Mouse (Mus musculus) heart, postnatal 25 days (tissue): ENCODE measurements around the gene Arl16. TPM values are rescaled to one million over a fixed set of nuclear protein-coding genes. Genes with fewer than 3 reads are reported as not detected.

Source experiments
- DNase-seq: peaks from one replicate; pipeline ENCODE4 v3.0.0; 2022; ENCODE audit warnings: low spot score
- intact Hi-C: fragments of 180-260 bp; cut with DNase I; formaldehyde crosslinking; loops from one replicate; pipeline ENCODE4 v1.15.1; 2025
- total RNA-seq, 2 experiments: library from RNA; stranded (reverse); gene quantifications; 2 replicates each; pipeline ENCODE4 v1.2.3; 2021

The Arl16 gene
- total RNA-seq, 2 experiments from 2014 or later: 10.5 to 10.6 TPM

DNA sequence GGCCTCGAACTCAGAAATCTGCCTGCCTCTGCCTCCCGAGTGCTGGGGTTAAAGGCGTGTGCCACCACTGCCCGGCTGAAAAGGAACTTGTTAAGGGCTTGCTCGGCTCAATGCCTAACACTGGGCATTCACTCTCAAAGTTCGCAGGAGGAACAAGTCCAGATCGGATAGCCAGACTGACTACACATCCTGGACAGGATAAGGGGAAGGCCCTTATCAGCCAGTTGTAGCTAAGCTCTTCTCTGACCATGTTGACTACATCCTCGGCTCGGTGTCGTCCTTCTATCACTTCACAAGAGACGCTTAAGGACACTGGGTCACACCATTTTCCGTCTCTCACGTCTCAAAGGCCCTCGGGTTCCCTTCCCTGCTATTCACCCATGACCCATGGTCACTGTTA is 10.0 kb downstream of the Arl16 start:
- DNase-seq: no peak
- intact Hi-C loops: no loop called here

DNA sequence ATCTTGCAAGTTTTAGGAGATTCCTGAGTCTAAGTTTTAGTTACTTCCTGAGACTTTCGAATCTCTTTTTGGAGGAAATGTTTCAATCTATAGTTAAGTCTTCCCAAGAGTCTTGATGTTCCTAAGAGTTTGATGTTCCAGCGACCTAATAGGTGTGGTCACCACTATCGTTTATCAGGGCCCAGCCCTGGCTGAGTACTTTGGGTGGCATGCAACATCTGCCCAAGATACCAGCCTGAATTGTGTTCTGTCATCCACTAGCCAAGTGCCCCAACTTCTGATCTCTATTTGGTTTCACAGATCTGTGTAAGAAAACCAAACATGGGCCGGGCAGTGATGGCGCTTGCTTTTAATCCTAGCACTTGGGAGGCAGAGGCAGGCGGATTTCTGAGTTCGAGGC is 12.0 kb downstream of the Arl16 start:
- DNase-seq: no peak
- intact Hi-C loops: no loop called here

DNA sequence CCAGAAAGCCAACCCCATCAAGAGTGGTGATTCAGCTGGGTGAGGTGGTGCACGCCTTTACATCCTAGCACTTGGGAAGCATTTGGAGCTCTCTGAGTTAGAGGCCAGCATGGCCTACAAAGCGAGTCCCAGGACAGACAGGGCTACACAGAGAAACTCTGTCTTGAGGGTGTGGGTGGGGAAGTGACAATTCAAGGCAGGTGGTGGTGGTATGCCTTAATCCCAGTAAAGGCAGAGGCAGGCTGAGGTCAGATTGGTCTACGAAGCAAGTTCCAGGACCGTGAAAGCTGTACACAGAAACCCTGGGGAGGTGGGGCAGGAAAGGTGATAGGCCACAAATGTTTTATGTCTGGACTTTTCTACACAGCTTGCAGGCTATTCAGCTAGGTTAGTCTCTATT is 12.4 kb downstream of the Arl16 start:
- no peak for DNase-seq
- intact Hi-C loops: no loop called here

DNA sequence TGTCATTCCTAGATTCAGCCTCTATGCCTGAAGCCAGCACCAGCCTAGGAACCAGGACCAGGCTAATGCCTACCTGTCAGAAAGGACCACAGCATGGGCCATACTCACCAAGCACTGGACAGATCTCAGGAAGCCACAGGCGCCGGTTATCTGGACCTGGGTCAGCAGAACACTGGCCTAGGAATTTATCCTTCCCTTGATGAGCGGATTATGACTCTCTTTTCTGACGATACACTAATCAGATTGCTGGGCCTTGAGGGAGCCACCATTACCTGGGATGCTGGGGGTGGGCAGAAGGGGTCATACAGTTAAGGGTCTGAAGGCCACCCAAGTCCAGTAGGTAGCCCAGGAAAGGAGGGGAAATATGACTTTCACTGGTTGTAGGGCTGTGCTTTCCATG is 14.1 kb downstream of the Arl16 start, which contains the start of gene Pde6g:
TSS of gene Pde6g (minus strand) at position 195 of the 400 bp plus-strand sequence.
- intact Hi-C loops: no loop called here
- no peak for DNase-seq

DNA sequence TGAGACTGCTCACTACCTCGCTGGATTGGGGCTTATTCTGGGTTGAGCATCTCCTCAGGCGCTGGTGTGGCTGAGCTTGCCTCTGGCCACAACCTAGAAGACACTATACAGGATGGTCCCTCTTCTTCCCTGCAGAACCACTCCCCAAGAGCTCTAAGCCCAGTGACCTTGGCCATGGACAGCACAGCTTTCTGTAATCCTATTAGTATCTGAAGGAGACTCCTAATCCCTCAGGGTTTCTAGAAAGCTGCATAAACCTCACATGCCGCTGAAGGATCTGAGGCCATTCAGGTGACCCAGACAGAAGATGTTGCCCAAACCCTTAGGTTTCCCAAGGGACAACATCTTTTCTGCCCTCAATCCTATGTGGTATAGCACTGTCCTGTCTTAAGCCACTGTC is 15.2 kb downstream of the Arl16 start:
- intact Hi-C loops: no loop called here
- no peak for DNase-seq

DNA sequence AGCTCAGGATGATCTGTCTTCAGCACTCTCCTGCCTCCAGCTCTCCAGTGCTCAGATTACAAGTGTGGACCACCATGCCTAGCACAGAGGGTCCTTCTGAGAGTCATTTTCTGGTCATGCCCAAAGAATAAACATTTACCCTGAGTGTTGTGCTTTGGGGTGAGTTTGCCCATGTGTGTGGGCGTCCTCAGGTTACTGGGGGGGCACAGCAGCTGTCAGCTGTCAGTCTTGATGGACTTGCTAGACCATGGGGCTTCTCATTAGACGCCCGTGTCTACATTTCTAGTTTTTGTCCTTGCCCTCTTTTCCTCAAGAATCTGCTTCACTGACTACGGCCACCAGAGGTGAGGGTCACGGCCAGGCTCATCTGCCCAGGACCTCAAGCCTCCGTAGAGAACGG is 20.2 kb downstream of the Arl16 start:
- no peak for DNase-seq
- intact Hi-C loops: no loop called here

DNA sequence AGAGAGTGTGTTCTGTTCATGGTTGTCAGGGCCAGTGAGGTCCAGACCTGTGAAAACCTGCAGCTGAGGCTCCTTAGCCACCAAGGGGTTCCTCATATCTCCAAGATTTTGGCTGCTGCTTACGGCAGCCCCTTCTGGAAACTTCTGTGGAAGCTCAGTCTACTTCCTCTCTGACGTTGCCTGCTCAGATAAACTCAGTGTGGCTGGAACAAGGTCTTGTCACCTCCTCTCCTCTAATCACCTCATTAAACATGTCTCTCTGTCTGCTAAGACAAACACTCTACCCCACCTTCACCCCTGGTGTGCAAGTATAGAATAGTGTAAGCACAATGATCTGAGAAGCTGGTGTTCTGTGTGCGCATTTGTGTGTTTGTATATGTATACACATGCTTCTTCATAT is 21.9 kb downstream of the Arl16 start:
- intact Hi-C loops: no loop called here

DNA sequence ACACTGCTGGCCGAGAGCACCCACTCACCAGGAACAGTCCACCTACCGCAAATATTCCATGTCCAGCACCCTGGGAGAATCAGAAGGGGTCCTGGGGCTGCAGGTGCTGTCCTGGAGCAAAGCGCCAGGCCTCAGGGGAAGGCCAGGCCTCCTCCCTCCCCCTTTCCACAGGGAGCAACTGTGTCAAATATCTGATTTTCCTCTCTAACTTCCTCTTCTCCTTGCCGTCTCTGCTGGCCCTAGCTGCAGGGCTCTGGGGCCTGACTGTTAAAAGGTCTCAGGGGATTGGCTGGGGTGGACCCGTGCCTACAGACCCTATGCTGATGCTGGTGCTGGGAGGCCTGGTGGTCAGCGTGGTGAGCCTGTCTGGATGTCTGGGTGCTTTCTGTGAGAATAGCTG is 23.3 kb downstream of the Arl16 start:
- intact Hi-C loops: no loop called here
- no peak for DNase-seq

More for the DNA sequence above, 21.9 kb downstream of the Arl16 start:
- DNase-seq: no peak

DNA sequence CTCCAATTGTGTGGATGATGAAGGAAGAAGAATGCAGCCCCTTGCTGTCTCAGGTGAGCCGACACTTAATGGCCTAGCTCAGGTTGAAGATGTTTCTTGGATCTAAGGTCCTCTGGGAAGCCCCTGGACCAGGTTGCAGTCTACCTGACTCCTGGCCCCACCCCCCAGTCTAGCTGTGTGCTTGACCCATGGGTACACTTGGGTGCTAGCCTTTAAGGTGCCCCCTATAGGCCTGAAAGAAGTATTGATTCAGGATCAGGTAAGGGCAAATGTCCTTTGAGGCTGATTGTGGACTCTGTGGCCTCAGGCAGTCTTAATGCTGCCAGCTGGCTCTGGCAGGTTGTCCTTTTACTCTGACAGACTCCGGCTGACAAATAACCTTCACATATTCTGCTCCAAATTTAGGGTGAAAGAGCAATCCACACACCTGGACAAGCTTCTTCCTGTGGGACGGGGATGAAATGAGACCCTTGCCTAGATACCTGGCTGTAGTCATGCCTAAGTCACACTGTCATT is 24.6 kb downstream of the Arl16 start:
- no peak for DNase-seq
- intact Hi-C loops: no loop called here

DNA sequence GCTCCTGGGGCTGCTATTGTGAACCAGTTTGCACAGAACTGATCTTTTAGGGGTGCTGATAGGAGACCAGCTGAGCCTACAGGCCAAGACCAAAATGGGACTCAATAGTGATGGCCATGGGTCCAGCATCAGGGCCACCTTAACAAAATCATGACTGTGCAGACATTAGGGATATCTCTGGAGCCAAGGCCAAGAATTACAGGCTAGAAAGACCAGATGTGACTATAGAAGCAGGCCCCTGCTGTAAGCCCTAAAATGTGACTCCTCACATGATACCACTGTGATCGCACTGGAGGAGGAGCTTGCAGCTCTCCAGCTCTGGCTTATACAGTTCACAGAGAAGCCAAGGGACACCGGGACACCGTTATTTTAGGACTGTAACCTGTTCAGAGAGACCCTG is 25.1 kb downstream of the Arl16 start, which contains the start of gene Tspan10:
TSS of gene Tspan10 (plus strand) at position 301 of the 400 bp plus-strand sequence.
- no peak for DNase-seq
- intact Hi-C loops: no loop called here

DNA sequence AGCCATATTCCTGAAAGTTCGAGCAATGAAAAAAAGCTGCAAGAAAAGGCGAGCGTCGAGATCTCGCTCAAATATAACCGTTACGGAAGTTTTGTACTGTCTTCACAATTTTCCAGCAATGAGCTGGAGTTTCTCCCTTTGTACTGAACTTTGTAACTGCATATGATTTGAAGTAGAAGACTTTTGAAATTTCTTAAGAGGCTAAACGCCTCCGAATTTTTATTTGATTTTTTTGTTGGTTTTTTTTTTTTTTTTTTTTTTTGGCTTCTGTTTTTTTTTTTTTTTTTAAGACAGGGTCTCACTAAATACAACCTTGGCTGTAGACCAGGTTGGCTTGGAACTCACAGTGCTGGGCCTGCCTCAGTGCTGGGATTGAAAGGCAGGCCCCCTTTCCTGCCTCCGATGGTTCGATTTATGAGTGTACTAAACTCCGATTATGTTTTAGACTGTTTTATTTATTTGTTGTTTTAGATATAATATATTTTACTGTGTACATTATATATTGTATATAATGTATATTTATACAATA is 29.5 kb downstream of the Arl16 start:
- DNase-seq: no peak
- intact Hi-C loops: no loop called here

DNA sequence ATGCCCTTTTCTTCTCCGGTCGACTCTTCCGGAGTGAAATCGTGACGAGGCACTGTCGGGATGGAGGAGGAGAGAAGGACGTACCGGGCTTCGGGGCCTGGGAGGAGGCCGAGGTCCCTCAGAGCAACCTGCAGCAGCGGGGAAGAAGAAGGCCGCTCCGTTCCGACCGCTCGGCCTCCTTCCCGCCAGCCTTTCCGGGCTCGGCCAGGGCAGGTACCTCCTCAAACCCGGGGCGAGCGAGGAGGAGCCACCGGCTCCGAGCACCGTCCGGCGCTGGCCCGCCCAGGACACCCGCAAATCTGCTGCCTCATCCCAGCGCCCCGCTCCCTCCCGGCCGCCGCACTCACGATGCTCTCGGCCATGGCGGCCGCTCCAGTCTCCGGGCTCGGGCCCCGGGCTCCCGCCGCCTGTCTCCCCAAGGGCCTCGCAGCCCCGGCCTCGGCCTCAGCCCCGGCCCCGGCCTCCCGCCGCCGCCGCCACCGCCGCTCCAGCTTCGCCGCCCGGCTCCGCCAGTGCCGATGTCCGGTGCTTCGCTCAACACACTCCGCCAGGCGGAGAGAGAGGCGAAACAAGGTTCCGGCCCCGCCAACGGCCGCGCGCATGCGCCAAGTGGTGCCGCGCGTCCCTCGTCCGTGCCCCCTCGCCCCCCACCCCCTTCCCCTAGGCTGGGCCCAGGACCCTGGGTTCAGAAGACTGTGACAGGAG is 30.1 kb downstream of the Arl16 start, which contains the start of gene Nploc4:
TSS of gene Nploc4 (minus strand) at position 557 of the 705 bp plus-strand sequence.
- intact Hi-C loops: no loop called here
- peak; percentile 69 for DNase-seq

DNA sequence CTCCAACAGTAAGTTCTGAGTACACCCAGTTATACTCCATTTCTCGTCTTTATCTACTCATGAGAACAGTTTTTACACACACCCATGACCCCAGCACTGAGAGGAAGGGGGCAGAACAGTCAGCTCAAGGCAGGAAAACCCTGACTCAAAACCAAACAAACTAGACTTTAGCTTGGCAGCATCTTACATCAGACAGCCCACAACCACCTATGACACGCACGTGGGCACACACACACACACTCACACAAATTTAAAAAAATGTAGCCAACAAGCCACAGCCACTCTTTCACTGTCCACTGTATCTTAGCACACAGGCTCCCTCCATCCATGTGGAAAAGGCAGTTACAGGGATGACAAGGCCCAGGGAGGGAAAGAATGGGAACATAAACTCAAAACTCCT is 40.7 kb downstream of the Arl16 start:
- no peak for DNase-seq
- intact Hi-C loops: no loop called here

DNA sequence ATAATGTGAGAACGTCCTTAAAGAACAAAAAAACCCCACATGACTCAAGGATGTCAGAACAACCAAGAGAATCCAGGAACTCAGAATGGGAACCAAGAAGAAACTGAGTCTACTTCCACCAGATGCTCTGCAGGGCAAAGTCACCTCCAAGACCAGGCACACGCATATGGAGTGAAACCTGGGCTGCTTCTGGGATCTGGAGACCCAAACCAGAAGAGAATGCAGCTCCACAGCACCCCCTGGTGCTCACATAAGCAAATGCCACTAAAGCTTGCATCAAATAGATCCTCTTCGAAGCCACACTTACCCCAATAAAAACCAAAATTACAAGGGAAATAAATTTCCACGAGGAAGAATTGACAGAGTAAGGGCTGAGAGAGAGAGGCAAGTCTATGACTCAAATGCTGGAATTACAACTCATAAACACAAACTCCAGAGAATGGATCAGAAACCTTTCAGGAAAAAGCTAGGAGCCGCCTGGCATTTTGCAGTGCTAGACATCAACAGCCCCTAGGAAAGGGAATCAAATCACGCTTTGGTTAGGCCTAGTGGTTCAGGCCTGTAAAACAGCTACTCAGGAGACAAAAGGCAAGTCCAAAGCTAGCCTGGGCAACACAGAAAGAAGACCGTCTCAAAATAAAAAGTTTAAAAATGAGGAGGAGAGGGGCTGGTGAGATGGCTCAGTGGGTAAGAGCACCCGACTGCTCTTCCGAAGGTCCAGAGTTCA is 43.7 kb downstream of the Arl16 start:
- intact Hi-C loops: loop anchor here (5.0 kb wide), 3 partner anchors 46 to 311 kb away; partner anchors contain the start of gene Faap100
- no peak for DNase-seq

DNA sequence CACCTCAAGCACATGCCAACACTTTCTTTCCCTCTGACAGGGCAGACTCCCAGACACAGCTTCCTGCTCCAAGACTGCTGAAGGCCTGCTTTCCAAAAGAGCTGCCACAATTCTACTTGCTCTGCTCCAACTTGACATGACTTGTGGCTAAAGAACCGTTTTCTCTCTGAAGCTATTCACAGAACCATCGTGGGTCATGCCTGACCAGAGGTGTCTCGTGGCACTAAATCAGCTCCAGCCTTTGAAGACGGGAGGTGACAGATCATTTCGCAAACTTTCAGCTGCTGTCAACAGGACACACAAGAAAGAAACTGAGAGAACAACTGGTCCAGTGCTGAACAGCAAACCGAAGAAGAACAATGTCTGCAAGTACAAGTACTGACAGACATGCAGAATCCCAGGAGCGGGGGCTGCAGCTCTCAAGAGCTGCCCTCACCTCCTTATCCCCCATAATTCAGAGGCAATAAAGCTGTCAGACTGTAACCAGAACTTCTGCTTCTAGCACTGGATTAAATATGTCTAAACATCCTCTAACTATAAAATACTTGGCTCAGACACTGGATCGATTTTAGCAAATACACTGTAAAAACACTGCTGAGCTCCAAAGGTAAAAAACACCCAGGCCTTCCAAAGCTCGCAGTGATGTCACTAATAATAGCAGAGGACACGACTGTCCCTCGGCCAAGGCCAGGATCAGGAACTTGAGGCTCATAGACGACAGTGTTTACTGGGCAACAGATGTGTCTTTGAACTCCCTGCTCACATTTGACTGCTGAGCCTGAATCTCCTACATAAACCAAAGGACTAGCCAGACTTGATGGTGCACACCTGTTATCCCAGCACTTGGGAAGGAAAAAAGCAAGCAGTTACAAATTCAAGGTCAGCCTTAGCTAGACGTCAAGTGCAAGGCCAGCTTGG is 44.5 kb downstream of the Arl16 start:
- no peak for DNase-seq
- intact Hi-C loops: loop anchor here (5.0 kb wide), 3 partner anchors 46 to 311 kb away; partner anchors contain the start of gene Faap100

DNA sequence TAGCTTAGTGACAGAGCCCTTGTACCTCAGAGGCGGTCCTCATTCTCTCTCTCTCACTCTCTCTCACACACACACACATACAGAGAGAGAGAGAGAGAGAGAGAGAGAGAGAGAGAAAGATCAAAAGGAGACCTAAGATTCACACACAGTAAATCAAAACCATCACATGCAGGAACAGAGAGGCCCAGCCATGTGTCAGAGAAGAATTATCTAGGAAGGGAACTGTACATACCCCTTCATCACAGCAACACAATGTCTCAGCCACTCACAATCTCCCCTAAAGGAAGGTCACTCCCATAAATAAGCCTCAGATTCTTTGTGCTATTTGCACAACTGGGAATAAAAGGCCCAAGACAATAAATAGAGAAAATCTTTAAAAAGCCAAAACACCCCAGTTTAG is 48.8 kb downstream of the Arl16 start:
- no peak for DNase-seq
- intact Hi-C loops: no loop called here

DNA sequence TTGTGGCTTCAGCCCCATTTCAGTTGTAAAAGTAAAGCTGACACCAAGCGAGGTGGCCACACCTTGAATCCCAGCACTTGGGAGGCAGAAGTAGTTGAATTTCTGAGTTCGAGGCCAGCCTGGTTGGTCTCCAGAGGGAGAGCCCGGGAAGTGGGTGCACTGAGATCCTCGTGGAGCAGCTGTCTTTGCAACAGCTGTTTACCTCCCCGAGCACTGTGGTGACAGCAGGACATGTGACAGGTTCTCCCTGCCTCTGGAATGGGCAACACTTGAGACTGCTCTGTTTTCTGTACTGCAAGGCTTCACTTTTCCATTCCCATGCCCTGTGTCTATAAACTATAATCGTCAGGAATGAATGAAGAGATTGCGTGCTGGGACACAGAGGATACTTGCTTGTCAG is 49.6 kb downstream of the Arl16 start:
- intact Hi-C loops: no loop called here
- DNase-seq: no peak
